Comparison of ENCODE assay signal across 26 mouse cellular contexts in the genomic region with DNA sequence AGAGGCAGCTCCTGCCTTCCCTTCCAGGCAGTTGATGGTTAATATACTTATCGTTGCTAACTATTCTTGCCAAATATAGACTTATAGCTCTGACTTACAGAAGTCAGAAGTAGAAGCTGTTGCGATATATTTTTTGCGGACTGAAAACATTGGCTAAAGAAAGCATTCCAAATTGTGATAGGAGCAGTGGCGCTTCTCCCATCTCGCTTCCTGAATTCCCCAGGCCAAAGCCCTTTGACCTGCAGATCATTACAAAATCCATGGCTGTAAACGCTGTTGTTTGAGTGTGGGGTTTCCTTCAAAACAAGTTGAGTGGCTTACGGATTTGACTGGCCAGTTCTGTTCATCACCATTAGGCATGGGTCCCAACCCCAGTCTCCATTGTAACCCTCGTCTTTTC. TPM values are rescaled to one million over a fixed set of nuclear protein-coding genes. Genes with fewer than 3 reads are reported as not detected.
DNase-seq lines count a peak whose midpoint lies in the region; ATAC-seq and TF ChIP-seq lines count a peak whose summit lies in the region.
"Had no signal": no experiment of that assay in that cellular context is flagged by ENCODE, and none has a peak within 500 bp of the region (broad histone marks: within the 10 kb centered on the region; RNA-seq: fewer than 3 reads in every experiment).

No protein-coding gene starts in this region.

- H3K4me2 ChIP-seq in heart, postnatal 0 days (ENCODE audit: low read depth, low read length), result no peak overlapping the region
- no peak overlapping the region for H3K4me2 ChIP-seq in heart, embryonic 11.5 days
- H3K4me2 ChIP-seq in lung, embryonic 14.5 days, result no peak overlapping the region
- H3K4me2 ChIP-seq in liver, postnatal 0 days (ENCODE audit: low read depth, low read length), result no peak overlapping the region
- H3K4me2 ChIP-seq: embryonic facial prominence, embryonic 12.5 days; midbrain, embryonic 15.5 days; neural tube, embryonic 13.5 days had no signal

- H3K9ac ChIP-seq in heart, postnatal 0 days (replicated peaks; ENCODE audit: low read depth, low read length), result no peak overlapping the region
- no peak overlapping the region for H3K9ac ChIP-seq in heart, embryonic 11.5 days (ENCODE audit: low read depth, low read length)
- no peak overlapping the region for H3K9ac ChIP-seq in lung, embryonic 14.5 days
- H3K9ac ChIP-seq in liver, postnatal 0 days (replicated peaks), result no peak overlapping the region
- H3K9ac ChIP-seq: embryonic facial prominence, embryonic 12.5 days; forebrain, postnatal 0 days; midbrain, embryonic 15.5 days; neural tube, embryonic 13.5 days had no signal

- peaks cover 48% of the 10 kb centered on the region for H3K4me1 ChIP-seq in heart, postnatal 0 days (ENCODE audit: control insufficient read depth, insufficient read depth)
- H3K4me1 ChIP-seq in heart, embryonic 11.5 days (ENCODE audit: control insufficient read depth, insufficient read depth, low read length), result peaks cover 20% of the 10 kb centered on the region
- peaks cover 26% of the 10 kb centered on the region for H3K4me1 ChIP-seq in lung, embryonic 14.5 days (ENCODE audit: insufficient read depth)
- peaks cover 27% of the 10 kb centered on the region for H3K4me1 ChIP-seq in liver, postnatal 0 days (ENCODE audit: insufficient read depth)
- H3K4me1 ChIP-seq: embryonic facial prominence, embryonic 12.5 days; midbrain, embryonic 15.5 days; neural tube, embryonic 13.5 days had no signal

- H3K4me3 ChIP-seq in gastrocnemius, adult 2 months, result no peak overlapping the region
- H3K4me3 ChIP-seq in heart, postnatal 0 days (ENCODE audit: low read depth, low read length), result no peak overlapping the region
- no peak overlapping the region for H3K4me3 ChIP-seq in heart, embryonic 11.5 days (ENCODE audit: low read depth, low read length)
- H3K4me3 ChIP-seq in lung, embryonic 14.5 days (ENCODE audit: low read depth, low read length), result no peak overlapping the region
- no peak overlapping the region for H3K4me3 ChIP-seq in liver, postnatal 0 days (ENCODE audit: low read depth, low read length)
- H3K4me3 ChIP-seq: embryonic facial prominence, embryonic 12.5 days; midbrain, embryonic 15.5 days; myocyte; neural tube, embryonic 13.5 days had no signal

- H3K27ac ChIP-seq in gastrocnemius, adult 2 months, result peak overlapping the region; percentile 82
- peak overlapping the region; percentile 76 for H3K27ac ChIP-seq in heart, postnatal 0 days (ENCODE audit: low read depth)
- H3K27ac ChIP-seq in heart, embryonic 11.5 days (ENCODE audit: low read depth, low read length), result no peak overlapping the region
- no peak overlapping the region for H3K27ac ChIP-seq in lung, embryonic 14.5 days (ENCODE audit: low read depth)
- peak overlapping the region; percentile 56 for H3K27ac ChIP-seq in liver, postnatal 0 days (ENCODE audit: low read depth)
- H3K27ac ChIP-seq: embryonic facial prominence, embryonic 12.5 days; hindbrain, postnatal 0 days; midbrain, embryonic 15.5 days; neural tube, embryonic 13.5 days had no signal

- TF ChIP-seq EP300 in heart, postnatal 0 days (IDR thresholded peaks at IDR 0.05; ENCODE audit: low read depth), result no peak
- TF ChIP-seq EP300 in liver, postnatal 0 days (IDR thresholded peaks at IDR 0.05; ENCODE audit: low read depth), result no peak

- no peaks in the 10 kb centered on the region for H3K27me3 ChIP-seq in heart, postnatal 0 days (ENCODE audit: control insufficient read depth, insufficient read depth, low read length)
- H3K27me3 ChIP-seq in heart, embryonic 11.5 days (ENCODE audit: control insufficient read depth, insufficient read depth, low read length), result no peaks in the 10 kb centered on the region
- no peaks in the 10 kb centered on the region for H3K27me3 ChIP-seq in lung, embryonic 14.5 days (ENCODE audit: insufficient read depth, low read length)
- H3K27me3 ChIP-seq in liver, postnatal 0 days (ENCODE audit: insufficient read depth, low read length), result no peaks in the 10 kb centered on the region
- H3K27me3 ChIP-seq: embryonic facial prominence, embryonic 12.5 days; midbrain, embryonic 15.5 days; neural tube, embryonic 13.5 days had no signal

- intact Hi-C loops in gastrocnemius, adult 2 months (cut with DNase I), result no loop called here
- intact Hi-C loops in gastrocnemius, postnatal 14 days (cut with DNase I; ENCODE audit: low total_unique reads), result no loop called here

- ATAC-seq in heart, postnatal 0 days (ENCODE audit: insufficient read depth, low read depth), result no peak
- no peak for ATAC-seq in heart, embryonic 11.5 days (replicated peaks; ENCODE audit: insufficient number of reproducible peaks, low FRiP score, low TSS enrichment)
- ATAC-seq in lung, embryonic 14.5 days (ENCODE audit: insufficient read depth), result no peak
- ATAC-seq in liver, postnatal 0 days, result peak; percentile 37; the same call in 1 of the 2 replicates
- ATAC-seq: activated CD4-positive, CD25-positive, alpha-beta regulatory T cell, adult 4 months; forebrain, postnatal 0 days; hindbrain, postnatal 0 days; midbrain, embryonic 15.5 days had no signal

- H3K36me3 ChIP-seq in heart, postnatal 0 days (replicated peaks; ENCODE audit: control insufficient read depth, insufficient read depth, low read length), result no peaks in the 10 kb centered on the region
- no peaks in the 10 kb centered on the region for H3K36me3 ChIP-seq in heart, embryonic 11.5 days (ENCODE audit: control insufficient read depth, insufficient read depth, low read length)
- H3K36me3 ChIP-seq in lung, embryonic 14.5 days (ENCODE audit: insufficient read depth), result no peaks in the 10 kb centered on the region
- H3K36me3 ChIP-seq in liver, postnatal 0 days (replicated peaks; ENCODE audit: insufficient read depth, low read length), result no peaks in the 10 kb centered on the region
- H3K36me3 ChIP-seq: embryonic facial prominence, embryonic 12.5 days; midbrain, embryonic 15.5 days; neural tube, embryonic 13.5 days had no signal

- H3K9me3 ChIP-seq in heart, postnatal 0 days (replicated peaks; ENCODE audit: control insufficient read depth, low read length), result no peaks in the 10 kb centered on the region
- no peaks in the 10 kb centered on the region for H3K9me3 ChIP-seq in heart, embryonic 11.5 days (replicated peaks; ENCODE audit: control insufficient read depth, low read length)
- H3K9me3 ChIP-seq in lung, embryonic 14.5 days (ENCODE audit: low read depth, low read length), result no peaks in the 10 kb centered on the region
- no peaks in the 10 kb centered on the region for H3K9me3 ChIP-seq in liver, postnatal 0 days (ENCODE audit: low read length)
- H3K9me3 ChIP-seq: embryonic facial prominence, embryonic 12.5 days; midbrain, embryonic 15.5 days; neural tube, embryonic 13.5 days had no signal

- WGBS in heart, postnatal 0 days, result 39% methylated on average over 8 of the region's 8 CpGs
- WGBS in heart, embryonic 11.5 days (ENCODE audit: insufficient replicate concordance), result 83% methylated on average over 8 of the region's 8 CpGs
- 48% methylated on average over 8 of the region's 8 CpGs for WGBS in lung, embryonic 14.5 days
- 62% methylated on average over 8 of the region's 8 CpGs for WGBS in liver, postnatal 0 days (ENCODE audit: insufficient replicate concordance)

- DNase-seq in gastrocnemius, adult 2 months, result no peak
- no peak for DNase-seq in gastrocnemius, postnatal 14 days
- no peak for DNase-seq in heart, postnatal 0 days (ENCODE audit: low spot score)
- DNase-seq in lung, embryonic 14.5 days, result peak; percentile 68
- DNase-seq in lung, postnatal 10 days, result no peak
- no peak for DNase-seq in liver, postnatal 0 days
- DNase-seq: adrenal gland, adult 8-10 months; cerebellum, adult 18-20 months; cerebellum, postnatal 14 days; forebrain, postnatal 0 days; gastrocnemius, postnatal 36 days; kidney, adult 11 months; layer of hippocampus, adult 9-11 months; lung, postnatal 4 days; retina, postnatal 1 day; right cerebral cortex, postnatal 25 days; spleen, adult 18-20 months; thymus, postnatal 14 days had no signal

- TF ChIP-seq CTCF in gastrocnemius, adult 2 months (IDR thresholded peaks at IDR 0.05), result no peak
- TF ChIP-seq CTCF in heart, postnatal 0 days (IDR thresholded peaks at IDR 0.05; ENCODE audit: low read depth), result no peak
- no peak for TF ChIP-seq CTCF in lung, embryonic 14.5 days (IDR thresholded peaks at IDR 0.05; ENCODE audit: low read depth)
- TF ChIP-seq CTCF in liver, postnatal 0 days (IDR thresholded peaks at IDR 0.05; ENCODE audit: low read depth), result no peak

RNA-seq across cellular contexts. Expression of a gene that starts 24.1 kb away (rescaled TPM):
- total RNA-seq in gastrocnemius, adult 2 months (2021), result under 1 TPM; 0.18 to 0.42 TPM
- 1 to 10 TPM; 1.6 to 1.9 TPM for total RNA-seq in gastrocnemius, postnatal 14 days (2021)
- not detected in 2 replicates for total RNA-seq in heart, postnatal 0 days (2014; rRNA removed; ENCODE audit: low replicate concordance)
- 2.2 and 3.0 TPM in 2 replicates for polyA plus RNA-seq in heart, postnatal 0 days (2015; fragmentation: Nextera tagmentation; extraction: Ambion mirVana)
- polyA plus RNA-seq in heart, embryonic 11.5 days (2014; fragmentation: Nextera tagmentation; extraction: Ambion mirVana), result 1.8 and 2.5 TPM in 2 replicates
- polyA plus RNA-seq in lung, embryonic 14.5 days (2014; fragmentation: Nextera tagmentation; extraction: Ambion mirVana), result 0.83 and 1.1 TPM in 2 replicates
- 2.0 and 2.4 TPM in 2 replicates for polyA plus RNA-seq in liver, postnatal 0 days (2015; fragmentation: Nextera tagmentation; extraction: Ambion mirVana)
- total RNA-seq: forebrain, postnatal 0 days; megakaryocyte-erythroid progenitor cell, adult 5-6 weeks had no signal

RNA-seq across cellular contexts. Expression of a gene that starts 45.1 kb away (rescaled TPM):
- total RNA-seq in gastrocnemius, adult 2 months (2021), result 10 to 100 TPM; 18.4 to 25.0 TPM
- 10 to 100 TPM; 14.0 to 28.0 TPM for total RNA-seq in gastrocnemius, postnatal 14 days (2021)
- total RNA-seq in heart, postnatal 0 days (2014; rRNA removed; ENCODE audit: low replicate concordance), result 13.4 and 31.1 TPM in 2 replicates
- 7.7 and 8.6 TPM in 2 replicates for polyA plus RNA-seq in heart, postnatal 0 days (2015; fragmentation: Nextera tagmentation; extraction: Ambion mirVana)
- polyA plus RNA-seq in heart, embryonic 11.5 days (2014; fragmentation: Nextera tagmentation; extraction: Ambion mirVana), result 14.4 and 14.8 TPM in 2 replicates
- 7.0 and 7.5 TPM in 2 replicates for polyA plus RNA-seq in lung, embryonic 14.5 days (2014; fragmentation: Nextera tagmentation; extraction: Ambion mirVana)
- 2.6 and 2.7 TPM in 2 replicates for polyA plus RNA-seq in liver, postnatal 0 days (2015; fragmentation: Nextera tagmentation; extraction: Ambion mirVana)

Comparison
In these comparisons a context has a peak if more than half of its experiments do, and no peak if none do; other contexts are left out.
1. H3K27ac ChIP-seq: peak in gastrocnemius, adult 2 months (single experiment), heart, postnatal 0 days (single experiment) and liver, postnatal 0 days (single experiment); none in heart, embryonic 11.5 days (single experiment) and lung, embryonic 14.5 days (single experiment).